Mouse (Mus musculus): ENCODE results near the gene Olfr12. TPM values are rescaled to one million over a fixed set of nuclear protein-coding genes. Genes with fewer than 3 reads are reported as not detected.

The Olfr12 gene
- total RNA-seq, 2 experiments from 2014 or later = not detected

GRCm38 (mm10) chr1:92638736-92639135 lies 21.1 kb downstream of the Olfr12 start:
- DNase-seq (ENCODE audit: low spot score in 2 of 2) = no peak

- peak in 1 of 2 experiments; percentile 12 for DNase-seq (ENCODE audit: low spot score in 2 of 2)
These were observed 22.8 kb downstream of the Olfr12 start for GRCm38 (mm10) chr1:92640393-92640792.

GRCm38 (mm10) chr1:92641514-92642272 lies 24.1 kb downstream of the Olfr12 start, which contains the start of gene Cops9:
Gene Cops9, minus strand, starts transcription at chr1:92641985.
- peak; percentile 84 to 88 for DNase-seq (ENCODE audit: low spot score in 2 of 2)

GRCm38 (mm10) chr1:92643691-92644090 lies 26.1 kb downstream of the Olfr12 start:
- DNase-seq (ENCODE audit: low spot score in 2 of 2) = peak in 1 of 2 experiments; percentile 16

GRCm38 (mm10) chr1:92644916-92645315 lies 27.3 kb downstream of the Olfr12 start:
- DNase-seq (ENCODE audit: low spot score in 2 of 2) = peak in 1 of 2 experiments; percentile 12

GRCm38 (mm10) chr1:92646111-92646510 lies 28.5 kb downstream of the Olfr12 start:
- DNase-seq (ENCODE audit: low spot score in 2 of 2) = no peak

GRCm38 (mm10) chr1:92646601-92647000 lies 29.0 kb downstream of the Olfr12 start:
- DNase-seq (ENCODE audit: low spot score in 2 of 2) = no peak

GRCm38 (mm10) chr1:92647026-92647425 lies 29.4 kb downstream of the Olfr12 start:
- DNase-seq (ENCODE audit: low spot score in 2 of 2) = peak in 1 of 2 experiments; percentile 7

GRCm38 (mm10) chr1:92647752-92648151 lies 30.2 kb downstream of the Olfr12 start:
- DNase-seq (ENCODE audit: low spot score in 2 of 2) = peak; percentile 77

- DNase-seq (ENCODE audit: low spot score in 2 of 2) = peak in 1 of 2 experiments; percentile 18
These were observed 30.6 kb downstream of the Olfr12 start for GRCm38 (mm10) chr1:92648197-92648596.

- DNase-seq (ENCODE audit: low spot score in 2 of 2) = peak; percentile 64 to 72
These were observed 31.1 kb downstream of the Olfr12 start, which contains the start of gene Otos for GRCm38 (mm10) chr1:92648673-92649072. Gene Otos, minus strand, starts transcription at chr1:92648841.

GRCm38 (mm10) chr1:92651467-92651866 lies 33.9 kb downstream of the Olfr12 start:
- no peak for DNase-seq (ENCODE audit: low spot score in 2 of 2)

GRCm38 (mm10) chr1:92653179-92653578 lies 35.6 kb downstream of the Olfr12 start:
- no peak for DNase-seq (ENCODE audit: low spot score in 2 of 2)

- no peak for DNase-seq (ENCODE audit: low spot score in 2 of 2)
These were observed 37.1 kb downstream of the Olfr12 start for GRCm38 (mm10) chr1:92654676-92655075.

GRCm38 (mm10) chr1:92657025-92657820 lies 39.6 kb downstream of the Olfr12 start:
- DNase-seq (ENCODE audit: low spot score in 2 of 2) = peak in 1 of 2 experiments; percentile 38

- DNase-seq (ENCODE audit: low spot score in 2 of 2) = no peak
These were observed 41.8 kb downstream of the Olfr12 start for GRCm38 (mm10) chr1:92659392-92659791.

- no peak for DNase-seq (ENCODE audit: low spot score in 2 of 2)
These were observed 49.5 kb downstream of the Olfr12 start for GRCm38 (mm10) chr1:92667106-92667505.

GRCm38 (mm10) chr1:92669430-92669829 lies 51.8 kb downstream of the Olfr12 start:
- DNase-seq (ENCODE audit: low spot score in 2 of 2) = no peak

GRCm38 (mm10) chr1:92671326-92671725 lies 53.7 kb downstream of the Olfr12 start:
- DNase-seq (ENCODE audit: low spot score in 2 of 2) = no peak
